Comparison of ENCODE assay signal across 9 mouse cellular contexts in genomic region chr13:95849501-95850007, GRCm38 (mm10). TPM values are rescaled to one million over a fixed set of nuclear protein-coding genes. Genes with fewer than 3 reads are reported as not detected.
A peak's percentile ranks its signal among the peaks of the same experiment; 100 is the strongest.
DNase-seq lines count a peak whose midpoint lies in the region; ATAC-seq lines count a peak whose summit lies in the region.
"Had no signal": no experiment of that assay in that cellular context is flagged by ENCODE, and none has a peak within 500 bp of the region (broad histone marks: within the 10 kb centered on the region; RNA-seq: fewer than 3 reads in every experiment).

No protein-coding gene starts in this region.

- no peaks in the 10 kb centered on the region for H3K27me3 ChIP-seq in kidney, embryonic 16.5 days (ENCODE audit: insufficient read depth, low read length)

- no peak overlapping the region for H3K4me2 ChIP-seq in kidney, embryonic 16.5 days (replicated peaks; ENCODE audit: low read depth, low read length)

- peak; percentile 75 for DNase-seq in right cerebral cortex, adult 18-20 months
- no peak for DNase-seq in right cerebral cortex, postnatal 4 days
- DNase-seq in layer of hippocampus, postnatal 36 days = peak; percentile 69 to 73
- peak; percentile 76 for DNase-seq in telencephalon, adult 2 months (ENCODE audit: low read depth, low spot score)
- DNase-seq in gastrocnemius, postnatal 4 days (ENCODE audit: low spot score in 2 of 2) = no peak
- no peak for DNase-seq in spleen, postnatal 36 days (ENCODE audit: low spot score in 2 of 2)
- DNase-seq: liver had no signal

- H3K4me1 ChIP-seq in kidney, embryonic 16.5 days (ENCODE audit: insufficient read depth, low read length) = no peaks in the 10 kb centered on the region

- peak; percentile 90 for ATAC-seq in frontal cortex, adult (ENCODE audit: low TSS enrichment)
- no peak for ATAC-seq in kidney, embryonic 16.5 days (ENCODE audit: low FRiP score, low TSS enrichment)

- no peak overlapping the region for H3K27ac ChIP-seq in kidney, embryonic 16.5 days (ENCODE audit: low read length)

- no peak overlapping the region for H3K9ac ChIP-seq in kidney, embryonic 16.5 days (replicated peaks; ENCODE audit: low read length)

- H3K9me3 ChIP-seq in kidney, embryonic 16.5 days (ENCODE audit: low read length) = no peaks in the 10 kb centered on the region

- H3K4me3 ChIP-seq in kidney, embryonic 16.5 days (ENCODE audit: low read length) = no peak overlapping the region

- WGBS in kidney, embryonic 16.5 days = 53% methylated on average over 7 of the region's 7 CpGs

- no peaks in the 10 kb centered on the region for H3K36me3 ChIP-seq in kidney, embryonic 16.5 days (ENCODE audit: insufficient read depth, low read length)

RNA-seq across cellular contexts. Expression of gene Iqgap2, which starts 42.2 kb away (rescaled TPM):
- 10 to 100 TPM; 86.9 to 92.4 TPM for total RNA-seq in layer of hippocampus, postnatal 36 days (2021)
- polyA plus RNA-seq in kidney, embryonic 16.5 days (2015; fragmentation: Nextera tagmentation; extraction: Ambion mirVana) = 10.5 and 11.2 TPM in 2 replicates
- 10 to 100 TPM; 10.2 to 11.5 TPM for total RNA-seq in gastrocnemius, postnatal 4 days (2021)

Comparison
In these comparisons a context has a peak if more than half of its experiments do, and no peak if none do; other contexts are left out.
1. DNase-seq: peak in right cerebral cortex, adult 18-20 months (single experiment), layer of hippocampus, postnatal 36 days (2 of 2) and telencephalon, adult 2 months (single experiment); none in right cerebral cortex, postnatal 4 days (single experiment), gastrocnemius, postnatal 4 days (0 of 2) and spleen, postnatal 36 days (0 of 2).
2. RNA of gene Iqgap2, which starts 42.2 kb away (total RNA-seq): 86.9 to 92.4 TPM in layer of hippocampus, postnatal 36 days; 10.2 to 11.5 TPM in gastrocnemius, postnatal 4 days; every median in the first group is over 4 times any median in the second.